Mouse (Mus musculus) embryonic fibroblast, embryonic 13.5 days (primary cell): ENCODE results near the gene Khdc1c.

Experiments used
- CTCF ChIP-seq: IDR thresholded peaks from 2 replicates; pipeline ENCODE4 v1.5.1; 2011; ENCODE audit warnings: mild to moderate bottlenecking, control low read depth, low read length, moderate library complexity, borderline replicate concordance; ENCODE audit not compliant: insufficient read depth
- POLR2A ChIP-seq: IDR thresholded peaks from 2 replicates; pipeline ENCODE4 v1.6.1; 2011; ENCODE audit warnings: low read depth, mild to moderate bottlenecking, control low read depth, low read length, moderate library complexity

DNA sequence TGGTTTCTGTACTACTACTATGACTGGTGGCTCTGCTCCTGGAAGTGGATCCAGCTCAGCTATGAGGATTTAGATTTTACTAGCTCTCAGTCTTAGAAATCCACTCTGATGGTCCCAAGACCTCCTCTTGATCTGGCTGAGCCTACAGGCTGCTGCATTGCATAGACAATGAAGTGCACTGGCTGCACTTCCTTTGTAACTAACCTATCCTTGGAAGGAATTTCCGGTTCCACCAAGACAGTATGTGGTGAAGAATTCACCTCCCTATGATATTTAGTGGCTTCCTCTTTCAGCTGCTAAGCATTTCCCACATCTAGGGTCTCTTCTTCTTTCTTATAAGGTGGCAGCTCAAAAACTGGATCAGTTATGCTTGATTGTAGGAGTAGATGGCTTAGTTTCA lies 43.5 kb upstream of the Khdc1c start:
- TF ChIP-seq CTCF (no peak), POLR2A (no peak)
